Mouse (Mus musculus) adrenal gland, postnatal 10 days (tissue): Measurements from ENCODE around the gene Trmt112. TPM values are rescaled to one million over a fixed set of nuclear protein-coding genes. Genes with fewer than 3 reads are reported as not detected.

Experiments used
- DNase-seq: peaks from one replicate; pipeline ENCODE4 v3.0.0; 2021; ENCODE audit warnings: mixed read lengths
- microRNA-seq: library from miRNA; unstranded; fragments of <30 nt; microRNA quantifications from one replicate; pipeline ENCODE4 v1.2.0, GENCODE M21; 2021
- total RNA-seq, 2 experiments: library from RNA; stranded (reverse); gene quantifications; 2 replicates each; pipeline ENCODE4 v1.2.3; 2021

Gene Trmt112
- total RNA-seq, 2 experiments from 2014 or later, result 53.9 to 70.4 TPM

GRCm38 (mm10) chr19:6949532-6949931 is 40.0 kb downstream of the Trmt112 start:
- no peak for DNase-seq

GRCm38 (mm10) chr19:6949951-6950350 is 40.5 kb downstream of the Trmt112 start:
- no peak for DNase-seq

GRCm38 (mm10) chr19:6950613-6951153 is 41.2 kb downstream of the Trmt112 start:
- peak; percentile 74 for DNase-seq

GRCm38 (mm10) chr19:6951381-6951968 is 42.0 kb downstream of the Trmt112 start:
- peak; percentile 96 for DNase-seq

- peak; percentile 95 for DNase-seq
Observed at GRCm38 (mm10) chr19:6951994-6952711, 42.7 kb downstream of the Trmt112 start.

- peak; percentile 83 for DNase-seq
Observed at GRCm38 (mm10) chr19:6952712-6953037, 43.2 kb downstream of the Trmt112 start.

- DNase-seq, result peak; percentile 78
Observed at GRCm38 (mm10) chr19:6954046-6954445, 44.5 kb downstream of the Trmt112 start.

- DNase-seq, result no peak
Observed at GRCm38 (mm10) chr19:6955424-6955823, 45.9 kb downstream of the Trmt112 start.

GRCm38 (mm10) chr19:6956461-6956860 is 47.0 kb downstream of the Trmt112 start:
- DNase-seq, result peak; percentile 50

Small RNA genes within 50 kb of the gene (microRNA-seq; reads per million reads assigned to microRNA genes)
- gene Mir6990, result 4.6 reads per million, percentile 3 among the genes with 10 or more reads in this experiment

Other genes with a start within 250 kb of the Trmt112 start
- gene Rps6ka4, start 69.1 kb upstream of the Trmt112 start, total RNA-seq, result 10 to 100 TPM; 21.5 to 27.5 TPM
- 1 to 10 TPM; 4.1 TPM for gene Ccdc88b, start 51.5 kb upstream of the Trmt112 start, total RNA-seq
- gene Prdx5, start 408 bp downstream of the Trmt112 start, total RNA-seq, result 100 to 1,000 TPM; 417 to 451 TPM
- gene Esrra, start 12.1 kb downstream of the Trmt112 start, total RNA-seq, result 10 to 100 TPM; 71.0 to 97.4 TPM
- gene Catsperz, start 15.7 kb downstream of the Trmt112 start, total RNA-seq, result 1 to 10 TPM; 1.2 to 1.7 TPM
- gene Kcnk4, start 24.8 kb downstream of the Trmt112 start, total RNA-seq, result under 1 TPM; 0.30 to 0.73 TPM
- 10 to 100 TPM; 42.0 to 51.8 TPM for gene Bad, start 32.2 kb downstream of the Trmt112 start, total RNA-seq
- 10 to 100 TPM; 33.8 to 42.3 TPM for gene Gpr137, start 32.8 kb downstream of the Trmt112 start, total RNA-seq
- gene Ppp1r14b, start 65.3 kb downstream of the Trmt112 start, total RNA-seq, result 100 to 1,000 TPM; 289 to 333 TPM
- gene Plcb3, start 66.8 kb downstream of the Trmt112 start, total RNA-seq, result 10 to 100 TPM; 45.7 to 63.5 TPM
- 10 to 100 TPM; 70.7 to 71.4 TPM for gene Fkbp2, start 70.8 kb downstream of the Trmt112 start, total RNA-seq
- gene Vegfb, start 78.0 kb downstream of the Trmt112 start, total RNA-seq, result 100 to 1,000 TPM; 110 to 139 TPM
- 10 to 100 TPM; 46.0 to 58.5 TPM for gene Dnajc4, start 82.9 kb downstream of the Trmt112 start, total RNA-seq
- 10 to 100 TPM; 29.4 to 34.1 TPM for gene Nudt22, start 86.4 kb downstream of the Trmt112 start, total RNA-seq
- gene Trpt1, start 86.4 kb downstream of the Trmt112 start, total RNA-seq, result 10 to 100 TPM; 13.3 to 21.3 TPM
- 10 to 100 TPM in 1 of 2 experiments, 1 to 10 TPM in 1; 9.8 to 10.1 TPM for gene Fermt3, start 109.8 kb downstream of the Trmt112 start, total RNA-seq
- gene Stip1, start 130.3 kb downstream of the Trmt112 start, total RNA-seq, result 100 to 1,000 TPM; 101 to 107 TPM
- gene Macrod1, start 147.1 kb downstream of the Trmt112 start, total RNA-seq, result 100 to 1,000 TPM; 134 to 155 TPM
- 1 to 10 TPM; 1.1 to 2.0 TPM for gene Flrt1, start 196.0 kb downstream of the Trmt112 start, total RNA-seq